Comparison of ENCODE assay signal across 26 mouse cellular contexts in genomic region chr12:96558824-96559223, GRCm38 (mm10).
"Had no signal": no experiment of that assay in that cellular context is flagged by ENCODE, and none has a peak within 500 bp of the region (broad histone marks: within the 10 kb centered on the region; RNA-seq: fewer than 3 reads in every experiment).

No protein-coding gene starts in this region.

- H3K36me3 ChIP-seq: heart, embryonic 13.5 days; heart, embryonic 15.5 days; hindbrain, embryonic 13.5 days; hindbrain, embryonic 15.5 days; kidney, embryonic 15.5 days; limb, embryonic 10.5 days; limb, embryonic 12.5 days had no signal

- H3K4me2 ChIP-seq: heart, embryonic 11.5 days; heart, embryonic 13.5 days; heart, embryonic 15.5 days; hindbrain, embryonic 13.5 days; hindbrain, embryonic 15.5 days; kidney, embryonic 15.5 days; limb, embryonic 12.5 days; liver, embryonic 11.5 days had no signal

- DNase-seq: gastrocnemius, postnatal 14 days; gastrocnemius, postnatal 36 days; heart, adult 11 months; heart, adult 2 months; heart, postnatal 14 days; heart, postnatal 36 days; kidney, adult 11 months; kidney, adult 2 months; kidney, adult 9 months; kidney, postnatal 14 days; kidney, postnatal 36 days; layer of hippocampus, adult 9-11 months; liver had no signal

- H3K4me1 ChIP-seq: heart, embryonic 13.5 days; heart, embryonic 15.5 days; hindbrain, embryonic 13.5 days; hindbrain, embryonic 15.5 days; kidney, embryonic 15.5 days; limb, embryonic 10.5 days; limb, embryonic 12.5 days had no signal

- H3K27me3 ChIP-seq: heart, embryonic 13.5 days; heart, embryonic 15.5 days; hindbrain, embryonic 13.5 days; hindbrain, embryonic 15.5 days; kidney, embryonic 15.5 days; limb, embryonic 12.5 days had no signal

- H3K4me3 ChIP-seq: heart, adult 2 months; heart, embryonic 13.5 days; heart, embryonic 15.5 days; hindbrain, embryonic 13.5 days; hindbrain, embryonic 15.5 days; kidney, embryonic 15.5 days; left cerebral cortex, adult 2 months; limb, embryonic 10.5 days; limb, embryonic 12.5 days had no signal

- H3K9ac ChIP-seq: heart, embryonic 13.5 days; heart, embryonic 15.5 days; hindbrain, embryonic 13.5 days; hindbrain, embryonic 15.5 days; kidney, embryonic 15.5 days; limb, embryonic 12.5 days had no signal

- H3K9me3 ChIP-seq: heart, embryonic 13.5 days; heart, embryonic 15.5 days; hindbrain, embryonic 13.5 days; hindbrain, embryonic 15.5 days; kidney, embryonic 15.5 days; limb, embryonic 10.5 days; limb, embryonic 12.5 days had no signal

- ATAC-seq: hindbrain, postnatal 0 days; intestine, embryonic 16.5 days had no signal

- H3K27ac ChIP-seq: heart, adult 2 months; heart, embryonic 13.5 days; heart, embryonic 15.5 days; hindbrain, embryonic 13.5 days; hindbrain, embryonic 15.5 days; hindbrain, postnatal 0 days; kidney, embryonic 15.5 days; kidney, postnatal 0 days; left cerebral cortex, adult 2 months; limb, embryonic 10.5 days; limb, embryonic 12.5 days had no signal
